Mouse (Mus musculus) intestine, embryonic 15.5 days (tissue): Measurements from ENCODE around the gene Zfp827. TPM values are rescaled to one million over a fixed set of nuclear protein-coding genes. Genes with fewer than 3 reads are reported as not detected.
"Not testable (repeated sequence)": the region's sequence is repeated elsewhere in the genome, so short reads cannot be mapped to it uniquely, and the experiment has no call there.

Experiments
- ATAC-seq: fragments of 200-750 bp; cut with Nextera tagmentation; 2 replicates; pipeline ENCODE4 v1.8.0; 2017; ENCODE audit warnings: moderate TSS enrichment, moderate library complexity
- H3K27ac ChIP-seq: fragments of 300-500 bp; sonication (generic); 2 replicates; pipeline ENCODE4 v1.5.1; 2015; ENCODE audit warnings: mild to moderate bottlenecking, inconsistent platforms
- H3K27me3 ChIP-seq: fragments of 300-500 bp; sonication (generic); replicated peaks from 2 replicates; pipeline ENCODE4 v1.6.1; 2015; ENCODE audit warnings: inconsistent platforms
- H3K36me3 ChIP-seq: fragments of 300-500 bp; sonication (generic); 2 replicates; pipeline ENCODE4 v1.6.1; 2015; ENCODE audit warnings: inconsistent platforms
- H3K4me1 ChIP-seq: fragments of 300-500 bp; sonication (generic); replicated peaks from 2 replicates; pipeline ENCODE4 v1.6.1; 2015; ENCODE audit warnings: inconsistent platforms
- H3K4me2 ChIP-seq: fragments of 300-500 bp; sonication (generic); replicated peaks from 2 replicates; pipeline ENCODE4 v1.6.1; 2015; ENCODE audit warnings: mild to moderate bottlenecking, inconsistent platforms
- H3K4me3 ChIP-seq: fragments of 300-500 bp; sonication (generic); replicated peaks from 2 replicates; pipeline ENCODE4 v1.5.1; 2015; ENCODE audit warnings: inconsistent platforms
- H3K9ac ChIP-seq: fragments of 300-500 bp; sonication (generic); 2 replicates; pipeline ENCODE4 v1.6.1; 2015; ENCODE audit warnings: inconsistent platforms
- H3K9me3 ChIP-seq: fragments of 300-500 bp; sonication (generic); 2 replicates; pipeline ENCODE4 v1.6.1; 2016; ENCODE audit warnings: inconsistent platforms
- WGBS: fragments of 180-500 bp; shearing (Covaris S2); methylation state at CpG from one replicate; pipeline ENCODE4 v1.1.7; 2015; 5-methylcytosine and 5-hydroxymethylcytosine counted together
- polyA plus RNA-seq: library from polyadenylated mRNA; unstranded; fragments of >200 nt; fragmentation: Nextera tagmentation; extraction: Ambion mirVana; gene quantifications from 2 replicates; pipeline ENCODE4 v1.2.1, GENCODE M21; 2015

Zfp827 gene
- polyA plus RNA-seq, 1 experiment from 2014 or later = 6.5 TPM

DNA sequence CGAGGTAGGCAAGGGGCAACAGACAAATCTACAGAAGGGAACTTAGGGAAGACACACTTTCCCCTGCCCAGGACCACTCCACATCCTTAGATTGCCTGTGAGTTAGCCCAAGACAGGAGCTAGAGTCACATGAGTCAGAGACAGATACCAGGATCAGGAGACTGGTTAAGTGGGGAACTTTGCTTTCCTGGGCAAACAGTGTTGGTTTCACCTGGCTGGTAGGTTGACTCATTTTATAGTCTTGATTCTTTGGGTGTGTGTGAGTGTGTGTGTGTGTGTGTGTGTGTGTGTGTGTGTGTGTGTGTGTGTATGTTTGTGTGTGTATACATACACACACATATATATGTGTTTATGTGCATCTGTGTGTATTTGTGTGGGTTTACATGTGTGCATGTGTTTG, 93.4 kb downstream of the Zfp827 start:
- H3K4me1 ChIP-seq = no peaks in the 10 kb centered on the region
- no peak for ATAC-seq
- H3K4me3 ChIP-seq = no peak overlapping the region
- no peak overlapping the region for H3K27ac ChIP-seq
- 86% methylated on average over 1 of the region's 1 CpGs for WGBS
- H3K4me2 ChIP-seq = no peak overlapping the region
- no peaks in the 10 kb centered on the region for H3K9me3 ChIP-seq
- H3K36me3 ChIP-seq = peaks cover 8% of the 10 kb centered on the region; the same call in 1 of the 2 replicates
- no peak overlapping the region for H3K9ac ChIP-seq
- H3K27me3 ChIP-seq = no peaks in the 10 kb centered on the region

DNA sequence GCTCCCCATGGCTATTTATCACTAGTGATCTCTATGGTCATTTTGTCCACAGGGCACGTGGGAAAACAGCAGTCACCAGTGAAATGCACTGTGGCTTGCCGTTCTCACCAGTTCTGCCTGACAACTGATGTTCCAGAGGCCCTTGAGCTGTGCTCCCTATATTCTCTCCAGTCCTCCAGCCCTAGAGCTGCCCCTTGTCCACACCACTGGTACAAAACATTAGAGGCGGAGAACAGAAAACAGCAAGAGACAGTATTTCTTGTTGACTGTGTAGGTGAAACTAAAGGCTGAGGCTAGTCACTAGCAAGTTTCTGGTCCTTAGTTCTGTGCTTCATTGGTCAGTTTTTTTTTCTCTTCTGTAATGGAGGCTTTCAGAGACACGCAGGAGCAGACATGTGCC, 96.0 kb downstream of the Zfp827 start:
- Histone ChIP-seq H3K4me3 (no peak overlapping the region), H3K9me3 (no peaks in the 10 kb centered on the region), H3K27ac (no peak overlapping the region), H3K27me3 (no peaks in the 10 kb centered on the region), H3K9ac (no peak overlapping the region), H3K4me2 (no peak overlapping the region), H3K36me3 (peaks cover 7% of the 10 kb centered on the region; the same call in 1 of the 2 replicates), H3K4me1 (no peaks in the 10 kb centered on the region)
- WGBS = 83% methylated on average over 4 of the region's 4 CpGs
- ATAC-seq = no peak

DNA sequence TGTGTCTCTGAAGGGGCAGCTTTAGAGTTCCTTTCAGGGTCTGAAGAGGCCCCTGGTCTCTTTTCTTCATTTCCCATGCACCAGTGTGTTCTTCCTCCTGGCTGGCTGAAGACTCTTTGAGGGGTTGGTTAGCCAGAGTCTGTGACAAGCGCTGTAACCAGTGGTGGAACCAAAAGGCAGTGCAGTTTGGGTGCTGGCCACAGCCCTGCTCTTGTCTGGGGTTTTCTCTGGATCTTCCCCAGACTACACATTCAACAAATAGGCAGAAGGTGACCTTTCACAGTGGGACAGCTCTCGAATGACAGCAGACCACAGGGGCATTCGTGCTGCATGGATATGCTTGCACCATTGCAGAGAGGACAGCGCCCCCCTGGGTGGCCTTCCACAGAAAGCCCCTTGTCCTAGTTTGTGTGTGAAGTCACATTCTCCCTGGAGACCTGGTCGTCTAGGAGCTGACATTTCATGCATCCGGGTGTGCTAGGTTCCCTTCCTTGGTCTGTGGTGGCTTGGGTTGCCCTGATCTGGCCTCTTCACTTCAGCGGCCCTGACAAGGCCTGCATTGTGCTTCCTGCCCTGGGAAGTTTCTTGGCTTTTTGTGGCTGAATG, 99.1 kb downstream of the Zfp827 start:
- H3K27me3 ChIP-seq = no peaks in the 10 kb centered on the region
- H3K9me3 ChIP-seq = no peaks in the 10 kb centered on the region
- no peak for ATAC-seq
- no peaks in the 10 kb centered on the region for H3K4me1 ChIP-seq
- no peak overlapping the region for H3K4me2 ChIP-seq
- no peak overlapping the region for H3K4me3 ChIP-seq
- 80% methylated on average over 7 of the region's 7 CpGs for WGBS
- no peak overlapping the region for H3K27ac ChIP-seq
- peaks cover 4% of the 10 kb centered on the region; the same call in 1 of the 2 replicates for H3K36me3 ChIP-seq
- H3K9ac ChIP-seq = no peak overlapping the region

DNA sequence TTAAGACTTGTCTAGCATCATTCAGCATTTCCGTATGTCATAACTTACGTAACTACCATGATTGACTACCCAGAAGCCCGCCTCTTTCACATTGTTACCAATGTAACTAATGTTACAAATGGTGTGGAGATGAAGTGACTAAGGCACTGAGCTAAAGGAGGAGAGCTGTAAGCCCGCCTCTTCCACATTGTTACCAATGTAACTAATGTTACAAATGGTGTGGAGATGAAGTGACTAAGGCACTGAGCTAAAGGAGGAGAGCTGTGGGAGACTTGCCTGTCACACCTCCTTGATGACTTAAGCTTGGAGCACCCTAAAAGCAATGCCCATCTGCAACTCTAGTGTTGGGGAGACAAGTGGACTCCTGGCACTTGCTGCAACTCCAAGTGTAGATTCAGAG, 100.3 kb downstream of the Zfp827 start:
- H3K27ac ChIP-seq, H3K36me3 ChIP-seq, H3K9me3 ChIP-seq, H3K27me3 ChIP-seq, H3K4me3 ChIP-seq, ATAC-seq, H3K4me1 ChIP-seq, H3K9ac ChIP-seq, H3K4me2 ChIP-seq: not testable (repeated sequence)
- 91% methylated on average over 4 of the region's 4 CpGs for WGBS

DNA sequence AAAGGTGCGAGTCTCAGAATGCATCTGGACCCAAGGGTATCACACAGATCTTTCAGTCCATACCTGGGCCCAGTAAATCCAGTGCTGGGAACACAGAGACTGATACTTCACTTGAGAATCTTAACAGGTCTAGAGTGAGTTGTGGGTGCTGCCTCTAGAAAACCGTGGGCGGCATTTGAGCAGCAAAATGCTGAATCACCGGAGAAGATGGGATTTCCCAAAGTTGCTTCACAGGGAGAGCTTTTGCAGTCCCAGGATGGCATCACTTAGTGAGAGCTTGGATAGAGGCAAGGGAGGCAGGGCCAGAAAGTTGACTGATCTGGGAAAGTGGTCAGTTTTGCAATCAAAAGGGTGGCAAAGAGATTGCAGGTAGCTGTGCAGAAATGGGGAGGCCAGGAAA, 111.4 kb downstream of the Zfp827 start:
- H3K27me3 ChIP-seq = no peaks in the 10 kb centered on the region
- H3K4me3 ChIP-seq = no peak overlapping the region
- H3K9me3 ChIP-seq = no peaks in the 10 kb centered on the region
- H3K4me1 ChIP-seq = no peaks in the 10 kb centered on the region
- H3K27ac ChIP-seq = no peak overlapping the region
- no peak overlapping the region for H3K4me2 ChIP-seq
- ATAC-seq = no peak
- 96% methylated on average over 4 of the region's 4 CpGs for WGBS
- H3K9ac ChIP-seq = no peak overlapping the region
- H3K36me3 ChIP-seq = peaks cover 31% of the 10 kb centered on the region

DNA sequence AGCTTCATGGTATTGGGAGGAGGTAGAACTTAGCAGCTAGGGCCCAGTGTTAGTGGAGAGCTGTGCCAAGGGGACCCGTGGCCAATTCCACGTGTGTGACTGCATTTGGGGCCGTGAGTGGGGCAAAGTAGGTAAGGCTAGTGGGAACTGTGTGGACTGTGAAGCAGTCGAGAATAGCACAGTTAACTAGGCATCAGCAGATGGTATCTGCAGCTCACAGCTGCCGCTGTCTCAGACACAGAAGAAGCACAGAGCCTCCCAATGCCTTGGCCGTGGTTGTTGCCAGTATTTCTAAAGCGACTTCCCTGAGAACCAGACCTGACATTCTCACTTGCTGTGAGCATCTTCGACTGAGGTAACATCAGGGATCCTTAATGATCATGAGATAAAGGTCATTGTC, 112.7 kb downstream of the Zfp827 start:
- peaks cover 24% of the 10 kb centered on the region for H3K36me3 ChIP-seq
- H3K27me3 ChIP-seq = no peaks in the 10 kb centered on the region
- WGBS = 87% methylated on average over 8 of the region's 8 CpGs
- no peak for ATAC-seq
- no peak overlapping the region for H3K4me2 ChIP-seq
- H3K4me1 ChIP-seq = no peaks in the 10 kb centered on the region
- H3K9me3 ChIP-seq = no peaks in the 10 kb centered on the region
- H3K9ac ChIP-seq = no peak overlapping the region
- H3K4me3 ChIP-seq = no peak overlapping the region
- no peak overlapping the region for H3K27ac ChIP-seq

DNA sequence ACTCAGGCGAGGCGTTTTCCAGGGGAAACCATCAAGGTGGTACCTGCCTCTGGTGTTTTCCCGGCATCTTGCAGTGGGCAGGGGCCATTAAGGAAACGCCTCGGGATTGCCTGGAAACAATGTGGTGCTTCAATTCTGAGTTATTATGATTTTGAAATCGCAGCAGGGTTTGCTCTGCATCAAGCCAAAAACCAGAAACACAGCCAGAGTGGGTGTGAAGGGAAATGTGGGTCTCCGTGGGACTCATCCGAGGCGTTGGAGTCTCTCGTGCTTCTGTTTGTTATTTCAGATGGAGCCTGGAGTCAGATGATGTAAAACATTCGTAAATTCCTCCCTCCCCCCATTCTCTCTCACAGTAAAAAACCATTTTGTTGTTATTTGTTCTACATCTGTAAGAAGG, 113.4 kb downstream of the Zfp827 start:
- Histone ChIP-seq H3K27ac (no peak overlapping the region), H3K4me3 (no peak overlapping the region), H3K9ac (no peak overlapping the region), H3K4me2 (no peak overlapping the region), H3K9me3 (no peaks in the 10 kb centered on the region), H3K36me3 (peaks cover 21% of the 10 kb centered on the region), H3K27me3 (no peaks in the 10 kb centered on the region), H3K4me1 (no peaks in the 10 kb centered on the region)
- 76% methylated on average over 11 of the region's 11 CpGs for WGBS
- ATAC-seq = no peak

DNA sequence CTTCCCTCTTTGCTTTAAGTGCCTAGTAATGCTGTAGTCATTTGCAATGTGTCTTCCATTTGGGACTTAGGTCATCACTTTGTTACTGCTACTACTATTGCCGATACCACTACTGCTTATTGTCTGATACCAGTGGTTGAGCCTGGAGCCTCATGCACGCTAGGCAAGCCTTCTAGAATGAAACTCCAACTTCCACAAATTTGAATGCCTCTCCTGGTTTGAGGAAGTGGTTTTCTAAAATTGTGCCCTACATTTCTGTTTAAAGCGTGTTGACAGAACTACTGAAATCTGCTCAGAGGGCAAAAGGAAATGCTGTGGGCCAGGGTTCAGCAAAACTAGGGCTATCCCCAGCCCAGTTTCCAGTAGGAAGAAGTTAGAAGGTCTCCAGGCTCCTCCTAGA, 115.5 kb downstream of the Zfp827 start:
- Histone ChIP-seq H3K4me3 (no peak overlapping the region), H3K27me3 (no peaks in the 10 kb centered on the region), H3K9ac (no peak overlapping the region), H3K36me3 (peaks cover 13% of the 10 kb centered on the region), H3K27ac (no peak overlapping the region), H3K9me3 (no peaks in the 10 kb centered on the region), H3K4me2 (no peak overlapping the region), H3K4me1 (no peaks in the 10 kb centered on the region)
- 89% methylated on average over 3 of the region's 3 CpGs for WGBS
- no peak for ATAC-seq

DNA sequence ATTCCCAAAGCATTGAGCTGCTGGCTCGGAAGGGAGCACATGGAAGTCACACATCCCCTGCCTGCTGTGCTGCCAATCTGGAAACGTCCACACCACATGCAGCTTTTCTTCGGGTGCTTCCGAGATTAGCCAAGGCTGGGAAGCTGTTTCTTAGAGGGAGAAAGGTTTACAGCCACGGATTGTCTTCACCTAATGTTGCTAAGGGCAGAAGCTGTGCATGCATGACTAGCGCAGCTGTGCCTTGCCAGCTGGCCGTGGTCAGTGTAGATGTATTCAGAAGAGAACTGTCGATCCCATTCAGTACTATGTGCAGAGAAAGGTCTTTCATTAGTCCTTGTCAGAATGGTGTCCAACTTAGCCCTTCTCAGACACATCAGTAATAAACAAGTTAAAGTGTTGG, 117.0 kb downstream of the Zfp827 start:
- no peak for ATAC-seq
- H3K4me3 ChIP-seq = no peak overlapping the region
- WGBS = 85% methylated on average over 8 of the region's 8 CpGs
- no peaks in the 10 kb centered on the region for H3K4me1 ChIP-seq
- no peaks in the 10 kb centered on the region for H3K9me3 ChIP-seq
- no peak overlapping the region for H3K4me2 ChIP-seq
- H3K27ac ChIP-seq = no peak overlapping the region
- no peaks in the 10 kb centered on the region for H3K27me3 ChIP-seq
- no peak overlapping the region for H3K9ac ChIP-seq
- peaks cover 6% of the 10 kb centered on the region; the same call in 1 of the 2 replicates for H3K36me3 ChIP-seq

DNA sequence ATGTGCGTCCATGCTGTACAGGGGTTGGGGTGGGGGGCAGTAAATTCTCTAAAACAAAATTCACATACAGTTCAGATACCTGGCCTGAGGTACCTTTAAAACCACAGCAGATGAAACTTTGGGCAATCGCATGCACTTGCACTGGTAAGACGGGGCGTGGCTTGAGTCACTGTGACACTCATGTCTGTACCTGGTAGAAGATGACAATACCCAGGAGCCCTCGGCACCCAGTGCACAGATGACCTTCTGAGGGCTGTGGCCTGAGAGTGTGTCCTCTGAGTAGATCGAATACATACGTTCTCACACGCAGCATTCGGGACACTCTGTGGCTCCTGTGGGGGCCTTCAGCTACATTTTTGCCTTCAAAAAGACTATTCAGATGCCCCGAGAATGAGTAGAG, 117.4 kb downstream of the Zfp827 start:
- ATAC-seq = no peak
- WGBS = 90% methylated on average over 10 of the region's 10 CpGs
- Histone ChIP-seq H3K27ac (no peak overlapping the region), H3K9me3 (no peaks in the 10 kb centered on the region), H3K27me3 (no peaks in the 10 kb centered on the region), H3K4me1 (0 out of 2 replicates have a peak, but pooled peaks cover under 1% of the 10 kb centered on the region), H3K4me3 (no peak overlapping the region), H3K4me2 (no peak overlapping the region), H3K9ac (no peak overlapping the region), H3K36me3 (peaks cover 6% of the 10 kb centered on the region; the same call in 1 of the 2 replicates)

DNA sequence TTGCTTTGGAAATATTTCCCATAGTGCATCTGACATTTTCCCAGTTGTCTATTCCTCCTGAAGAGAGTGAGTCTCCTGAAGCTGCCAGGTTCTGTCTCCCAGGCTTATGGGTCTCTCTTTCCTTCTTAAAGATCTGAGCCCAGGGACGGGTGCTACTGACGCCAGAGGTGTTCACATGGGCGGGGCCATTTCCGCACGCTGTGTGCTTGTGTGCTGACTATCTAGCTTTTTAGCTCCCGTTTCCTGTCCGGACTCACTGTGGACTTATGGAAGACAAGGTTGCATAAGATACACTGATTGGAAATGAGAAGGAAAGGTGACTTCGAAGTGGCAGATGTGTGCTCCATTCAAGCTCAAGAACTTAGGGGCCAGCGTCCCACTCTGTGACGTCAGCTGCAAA, 120.6 kb downstream of the Zfp827 start:
- Histone ChIP-seq H3K27ac (no peak overlapping the region), H3K9ac (no peak overlapping the region), H3K4me2 (no peak overlapping the region), H3K36me3 (no peaks in the 10 kb centered on the region), H3K27me3 (no peaks in the 10 kb centered on the region), H3K4me3 (no peak overlapping the region), H3K4me1 (0 out of 2 replicates have a peak, but pooled peaks cover 3% of the 10 kb centered on the region), H3K9me3 (no peaks in the 10 kb centered on the region)
- ATAC-seq = no peak
- WGBS = 82% methylated on average over 10 of the region's 10 CpGs

DNA sequence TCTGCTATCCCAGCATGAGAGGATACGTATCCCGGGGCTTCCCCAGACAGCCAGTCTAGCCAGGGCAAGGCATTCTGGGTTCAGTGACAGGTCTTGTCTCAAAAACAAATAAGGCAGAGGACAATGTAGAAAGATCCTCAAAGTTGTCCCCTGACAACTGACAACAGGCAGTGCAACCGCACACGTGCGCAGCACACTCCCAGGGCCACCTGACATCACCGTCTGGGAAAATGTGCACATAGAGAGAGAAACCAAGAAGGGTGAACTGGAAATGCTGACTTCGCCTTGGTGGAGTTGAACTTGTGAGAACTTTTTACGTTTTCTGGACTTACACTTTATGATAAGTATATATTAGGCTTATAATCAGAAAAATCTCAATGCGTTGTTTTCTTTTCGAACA, 121.6 kb downstream of the Zfp827 start:
- H3K36me3 ChIP-seq = no peaks in the 10 kb centered on the region
- H3K9ac ChIP-seq = no peak overlapping the region
- H3K27me3 ChIP-seq = no peaks in the 10 kb centered on the region
- H3K9me3 ChIP-seq = no peaks in the 10 kb centered on the region
- WGBS = 90% methylated on average over 10 of the region's 10 CpGs
- H3K4me2 ChIP-seq = no peak overlapping the region
- ATAC-seq = no peak
- H3K4me1 ChIP-seq = 0 out of 2 replicates have a peak, but pooled peaks cover 3% of the 10 kb centered on the region
- H3K4me3 ChIP-seq = no peak overlapping the region
- H3K27ac ChIP-seq = no peak overlapping the region

DNA sequence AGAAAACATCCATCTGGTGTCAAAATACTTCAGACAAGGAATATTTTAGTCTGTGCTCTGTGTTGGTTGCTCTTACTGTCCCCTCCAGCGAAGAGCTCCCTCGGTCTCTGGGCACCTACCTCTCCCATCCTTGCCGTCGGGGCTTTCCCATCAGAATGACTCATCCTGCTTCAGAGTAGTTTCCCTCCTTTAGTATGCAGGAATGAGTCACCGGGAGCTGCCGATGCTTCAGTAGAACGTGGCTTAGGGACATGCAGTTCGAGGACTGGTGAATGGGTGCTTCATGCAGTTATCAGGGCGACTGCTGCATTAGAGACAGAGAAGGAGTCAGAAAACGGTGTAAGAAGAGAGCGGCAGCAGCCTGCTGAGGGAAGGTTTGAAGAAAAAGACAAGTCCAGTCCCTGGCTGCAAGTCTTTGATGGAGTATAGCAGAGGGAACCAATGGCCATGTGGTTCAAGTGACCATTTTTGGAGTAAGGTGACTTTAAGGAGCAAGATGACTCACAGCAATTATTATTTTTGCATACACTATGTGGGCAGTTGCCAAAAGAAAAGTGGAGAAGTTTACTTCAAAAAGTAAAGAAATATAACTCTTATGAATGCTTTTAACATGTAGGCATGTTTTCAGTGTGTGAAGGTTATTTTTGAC, 122.4 kb downstream of the Zfp827 start:
- no peak overlapping the region for H3K9ac ChIP-seq
- no peaks in the 10 kb centered on the region for H3K36me3 ChIP-seq
- H3K4me2 ChIP-seq = no peak overlapping the region
- H3K27me3 ChIP-seq = no peaks in the 10 kb centered on the region
- H3K4me1 ChIP-seq = peaks cover 5% of the 10 kb centered on the region; the same call in 1 of the 2 replicates
- no peak overlapping the region for H3K4me3 ChIP-seq
- no peak overlapping the region for H3K27ac ChIP-seq
- 61% methylated on average over 11 of the region's 11 CpGs for WGBS
- no peak for ATAC-seq
- H3K9me3 ChIP-seq = no peaks in the 10 kb centered on the region
